Mouse (Mus musculus) bone marrow, adult 2 months (tissue): ENCODE measurements around the gene Olfr457.

Source experiments
- CTCF ChIP-seq: fragments of 200-500 bp; IDR thresholded peaks from 2 replicates; pipeline ENCODE4 v1.5.1; 2011; ENCODE audit warnings: low read length, control low read depth; ENCODE audit not compliant: control insufficient read depth, insufficient read depth
- POLR2A ChIP-seq: fragments of 200-500 bp; IDR thresholded peaks from 2 replicates; pipeline ENCODE4 v1.6.1; 2011; ENCODE audit warnings: low read depth, mild to moderate bottlenecking, control low read depth, low read length, borderline replicate concordance; ENCODE audit not compliant: control insufficient read depth

DNA sequence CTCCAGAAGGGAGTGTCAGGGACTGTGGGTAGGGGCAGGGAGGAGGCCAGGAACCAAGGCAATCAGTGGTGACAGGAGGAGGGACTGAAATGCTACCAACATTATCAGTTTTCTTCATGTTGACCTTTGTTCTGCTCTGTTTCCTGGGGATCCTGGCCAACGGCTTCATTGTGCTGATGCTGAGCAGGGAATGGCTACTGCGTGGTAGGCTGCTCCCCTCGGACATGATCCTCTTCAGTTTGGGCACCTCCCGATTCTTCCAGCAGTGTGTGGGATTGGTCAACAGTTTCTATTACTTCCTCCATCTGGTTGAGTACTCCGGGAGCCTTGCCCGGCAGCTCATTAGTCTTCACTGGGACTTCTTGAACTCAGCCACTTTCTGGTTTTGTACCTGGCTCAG lies 41.7 kb downstream of the Olfr457 start, which contains the start of gene Tas2r126:
- TF ChIP-seq CTCF (no peak), POLR2A (no peak)
